Mouse (Mus musculus) midbrain, embryonic 12.5 days (tissue): ENCODE measurements at regions not wholly inside any gene's neighbourhood (a gene's known extent, or its start where the extent isn't known, plus 50 kb on each side); places are given as distances from the start of the nearest gene placed in this dataset.

Experiments
- ATAC-seq: fragments of 200-750 bp; cut with Nextera tagmentation; 2 replicates; pipeline ENCODE4 v1.8.0; 2017; ENCODE audit warnings: low read depth, moderate TSS enrichment, moderate library complexity; ENCODE audit not compliant: low FRiP score
- H3K27ac ChIP-seq: fragments of 300-500 bp; sonication (generic); replicated peaks from 2 replicates; pipeline ENCODE4 v1.5.1; 2016; ENCODE audit warnings: mild to moderate bottlenecking
- H3K27me3 ChIP-seq: fragments of 300-500 bp; sonication (generic); 2 replicates; pipeline ENCODE4 v1.6.1; 2016; ENCODE audit warnings: mild to moderate bottlenecking
- H3K36me3 ChIP-seq: fragments of 300-500 bp; sonication (generic); 2 replicates; pipeline ENCODE4 v1.6.1; 2016
- H3K4me1 ChIP-seq: fragments of 300-500 bp; sonication (generic); 2 replicates; pipeline ENCODE4 v1.6.1; 2016
- H3K4me2 ChIP-seq: fragments of 300-500 bp; sonication (generic); replicated peaks from 2 replicates; pipeline ENCODE4 v1.6.1; 2016; ENCODE audit warnings: mild to moderate bottlenecking, moderate library complexity
- H3K4me3 ChIP-seq: fragments of 300-500 bp; sonication (generic); 2 replicates; pipeline ENCODE4 v1.5.1; 2016; ENCODE audit warnings: mild to moderate bottlenecking
- H3K9ac ChIP-seq: fragments of 300-500 bp; sonication (generic); replicated peaks from 2 replicates; pipeline ENCODE4 v1.6.1; 2016; ENCODE audit warnings: mild to moderate bottlenecking, moderate library complexity
- H3K9me3 ChIP-seq: fragments of 300-500 bp; sonication (generic); 2 replicates; pipeline ENCODE4 v1.6.1; 2016; ENCODE audit warnings: mild to moderate bottlenecking
- WGBS: fragments of 180-500 bp; shearing (Covaris S2); methylation state at CpG from one replicate; pipeline ENCODE4 v1.1.7; 2016; 5-methylcytosine and 5-hydroxymethylcytosine counted together

DNA sequence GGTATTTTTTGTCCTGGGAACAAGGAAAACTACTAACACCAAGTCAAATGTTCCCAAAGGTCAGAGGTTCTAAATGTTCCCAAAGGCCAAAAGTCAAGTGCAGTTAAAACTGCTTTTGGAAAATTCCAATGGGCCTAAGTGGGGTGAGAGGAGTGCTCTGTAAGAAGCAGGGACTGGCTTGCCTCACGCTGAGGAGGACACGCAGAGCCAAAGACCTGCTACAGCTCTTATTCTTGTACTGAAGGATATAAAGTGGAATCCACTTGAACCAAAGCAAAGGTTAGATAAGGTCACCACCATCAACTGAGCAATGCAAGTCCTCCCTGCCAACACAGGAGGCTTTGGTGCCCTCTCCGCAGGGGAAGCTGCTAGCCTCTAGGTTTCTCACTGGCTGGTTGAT is 260.3 kb upstream of the Prok2 start:
- 50% methylated on average over 3 of the region's 3 CpGs for WGBS
- Histone ChIP-seq H3K4me2 (no peak overlapping the region), H3K36me3 (no peaks in the 10 kb centered on the region), H3K4me3 (no peak overlapping the region), H3K27ac (no peak overlapping the region), H3K9me3 (no peaks in the 10 kb centered on the region), H3K4me1 (peaks cover 29% of the 10 kb centered on the region), H3K27me3 (peaks cover 85% of the 10 kb centered on the region), H3K9ac (no peak overlapping the region)
- no peak for ATAC-seq

DNA sequence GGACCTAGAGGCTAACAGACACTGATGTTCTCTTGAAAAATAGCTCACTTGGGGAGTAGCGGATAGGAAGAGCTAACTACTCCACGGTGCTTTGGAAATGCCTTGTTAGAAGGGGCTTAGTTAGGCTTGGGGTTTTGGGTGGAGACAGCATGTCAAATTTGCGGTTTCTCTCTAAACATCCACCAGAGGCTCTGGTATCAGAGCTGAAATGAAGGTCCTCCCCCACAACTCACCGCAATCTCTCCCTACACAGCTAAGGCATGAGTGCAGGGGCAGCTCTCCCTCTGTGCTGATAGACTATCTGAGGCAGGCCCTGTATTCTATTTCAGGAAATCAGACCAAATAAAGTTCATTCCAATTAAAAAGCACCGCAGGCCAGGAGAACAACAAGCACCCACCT is 259.1 kb upstream of the Prok2 start:
- Histone ChIP-seq H3K27me3 (peaks cover 89% of the 10 kb centered on the region), H3K9me3 (no peaks in the 10 kb centered on the region), H3K4me3 (no peak overlapping the region), H3K4me1 (peaks cover 20% of the 10 kb centered on the region), H3K36me3 (no peaks in the 10 kb centered on the region), H3K9ac (no peak overlapping the region), H3K27ac (no peak overlapping the region), H3K4me2 (0 out of 2 replicates have a peak overlapping the region, but pooled peaks have one; percentile 4)
- ATAC-seq: no peak
- WGBS: 22% methylated on average over 5 of the region's 5 CpGs

DNA sequence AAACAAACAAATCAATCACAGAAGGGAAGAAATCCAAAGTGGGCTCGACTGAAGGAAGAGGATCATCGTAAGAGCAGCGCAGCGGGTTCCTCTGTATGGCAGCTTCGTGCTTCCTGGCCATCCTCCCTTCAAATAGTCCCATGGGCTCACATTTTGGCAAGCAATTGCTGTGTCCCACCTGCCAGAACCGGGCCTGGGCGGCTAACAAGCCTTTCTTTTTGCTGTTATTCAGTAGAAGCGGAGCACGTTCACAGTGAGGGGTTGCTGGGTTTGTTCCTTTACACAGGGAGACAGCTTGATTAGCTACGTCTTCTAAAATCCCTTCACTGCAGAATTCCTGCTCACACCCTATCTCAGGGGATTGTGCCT is 258.6 kb upstream of the Prok2 start:
- H3K9ac ChIP-seq: no peak overlapping the region
- 6% methylated on average over 10 of the region's 10 CpGs for WGBS
- ATAC-seq: no peak

DNA sequence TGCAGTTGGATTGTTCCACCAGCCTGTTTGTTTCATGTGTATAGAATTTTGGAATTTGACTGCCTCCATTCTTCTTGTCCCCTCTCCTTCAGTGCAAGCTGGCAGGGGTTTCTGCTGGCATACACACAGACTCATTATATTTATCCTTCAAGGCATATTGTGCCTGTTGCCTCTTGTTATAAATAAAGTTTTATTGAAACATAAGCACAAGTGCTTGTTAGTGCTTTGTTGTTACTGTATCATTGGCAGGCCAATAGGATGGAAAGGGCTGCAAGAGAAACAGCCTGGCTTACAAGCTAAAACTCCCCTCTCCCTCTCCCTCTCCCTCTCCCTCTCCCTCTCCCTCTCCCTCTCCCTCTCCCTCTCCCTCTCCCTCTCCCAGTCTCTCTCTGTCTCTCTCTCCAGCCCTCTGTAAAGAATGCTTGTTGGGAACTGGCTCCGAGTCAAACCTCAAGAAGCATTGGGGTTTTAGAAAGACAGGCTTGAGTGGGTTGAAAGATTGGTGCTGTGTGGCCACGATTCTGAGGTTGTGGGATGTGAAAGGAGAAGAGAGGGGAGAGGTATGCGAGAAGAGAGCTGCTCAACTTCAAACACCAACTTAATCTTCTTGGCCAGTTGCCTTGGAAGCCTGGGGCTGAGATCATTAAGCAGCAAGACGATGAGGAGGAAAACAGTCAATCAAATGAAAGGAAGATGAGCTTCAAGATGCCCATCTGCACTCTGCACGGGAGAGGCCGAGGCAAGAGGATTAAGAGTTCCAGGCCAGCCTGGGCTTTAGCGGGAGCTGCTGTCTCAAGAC is 258.1 kb upstream of the Prok2 start:
- H3K36me3 ChIP-seq: no peaks in the 10 kb centered on the region
- H3K9me3 ChIP-seq: no peaks in the 10 kb centered on the region
- peaks cover 24% of the 10 kb centered on the region for H3K4me1 ChIP-seq
- 1% methylated on average over 7 of the region's 7 CpGs for WGBS
- H3K27ac ChIP-seq: no peak overlapping the region
- ATAC-seq: no peak
- no peak overlapping the region for H3K9ac ChIP-seq
- 0 out of 2 replicates have a peak overlapping the region, but pooled peaks have one; percentile 4 for H3K4me2 ChIP-seq
- no peak overlapping the region for H3K4me3 ChIP-seq
- H3K27me3 ChIP-seq: peaks cover 86% of the 10 kb centered on the region

More for the DNA sequence above, 258.6 kb upstream of the Prok2 start:
- Histone ChIP-seq H3K36me3 (no peaks in the 10 kb centered on the region), H3K4me1 (peaks cover 20% of the 10 kb centered on the region), H3K27me3 (peaks cover 89% of the 10 kb centered on the region), H3K27ac (no peak overlapping the region), H3K4me2 (0 out of 2 replicates have a peak overlapping the region, but pooled peaks have one; percentile 4), H3K9me3 (no peaks in the 10 kb centered on the region), H3K4me3 (no peak overlapping the region)

DNA sequence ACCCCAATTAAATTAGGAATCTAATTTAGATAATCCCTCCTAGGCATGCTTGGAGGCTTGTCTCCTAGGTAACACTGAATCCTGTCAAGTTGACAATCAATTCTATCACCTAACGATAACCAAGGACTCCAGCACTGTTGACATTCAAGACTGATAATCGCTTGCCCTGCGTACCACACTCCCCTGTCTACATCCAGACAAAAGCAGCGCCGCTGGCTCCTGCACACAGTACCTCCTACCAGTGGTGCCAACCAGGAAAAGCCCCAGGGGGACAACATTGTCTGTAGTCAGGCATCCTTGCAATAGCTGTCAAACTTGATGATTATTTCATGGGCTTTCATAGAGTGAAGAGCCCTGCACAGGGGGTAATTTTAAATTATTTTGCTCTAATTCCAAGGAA is 253.4 kb upstream of the Prok2 start:
- WGBS: 20% methylated on average over 5 of the region's 5 CpGs
- H3K9ac ChIP-seq: no peak overlapping the region
- H3K27me3 ChIP-seq: peaks cover 50% of the 10 kb centered on the region
- H3K36me3 ChIP-seq: no peaks in the 10 kb centered on the region
- peaks cover 14% of the 10 kb centered on the region for H3K4me1 ChIP-seq
- no peak overlapping the region for H3K27ac ChIP-seq
- no peak overlapping the region for H3K4me2 ChIP-seq
- ATAC-seq: peak; percentile 34; the same call in 1 of the 2 replicates
- no peaks in the 10 kb centered on the region for H3K9me3 ChIP-seq
- H3K4me3 ChIP-seq: no peak overlapping the region

DNA sequence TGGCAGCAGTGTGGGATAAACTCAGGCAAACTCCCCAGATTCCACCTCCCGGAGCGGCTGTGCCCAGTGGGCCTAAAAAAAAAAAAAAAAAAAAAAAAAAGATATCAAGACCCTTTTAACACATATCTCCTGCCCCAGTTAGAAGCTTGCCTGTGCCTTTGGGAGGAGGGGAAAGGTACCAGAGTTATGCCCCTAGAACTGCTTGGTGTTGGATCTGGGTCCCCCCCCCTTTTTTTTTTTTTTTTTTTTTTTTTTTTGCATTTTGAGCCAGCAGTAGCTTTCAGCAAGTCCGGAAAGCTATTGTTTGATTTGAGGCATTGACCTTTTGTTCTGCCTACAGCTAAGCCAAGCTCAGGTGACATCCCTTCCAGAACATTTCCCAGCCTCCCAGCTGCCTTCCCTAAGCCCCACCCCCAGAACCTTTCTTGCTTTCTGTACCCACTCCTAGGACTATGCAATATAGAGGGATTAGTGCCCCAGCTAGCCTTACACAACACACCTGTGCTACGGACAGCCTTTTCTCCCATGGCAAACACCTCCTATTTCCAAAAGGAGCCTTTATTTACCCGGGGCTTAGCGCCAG is 252.1 kb upstream of the Prok2 start:
- no peaks in the 10 kb centered on the region for H3K36me3 ChIP-seq
- no peak for ATAC-seq
- no peak overlapping the region for H3K9ac ChIP-seq
- H3K27ac ChIP-seq: no peak overlapping the region
- peaks cover 11% of the 10 kb centered on the region for H3K4me1 ChIP-seq
- H3K9me3 ChIP-seq: no peaks in the 10 kb centered on the region
- H3K27me3 ChIP-seq: peaks cover 46% of the 10 kb centered on the region
- no peak overlapping the region for H3K4me2 ChIP-seq
- no peak overlapping the region for H3K4me3 ChIP-seq
- WGBS: 48% methylated on average over 6 of the region's 6 CpGs

DNA sequence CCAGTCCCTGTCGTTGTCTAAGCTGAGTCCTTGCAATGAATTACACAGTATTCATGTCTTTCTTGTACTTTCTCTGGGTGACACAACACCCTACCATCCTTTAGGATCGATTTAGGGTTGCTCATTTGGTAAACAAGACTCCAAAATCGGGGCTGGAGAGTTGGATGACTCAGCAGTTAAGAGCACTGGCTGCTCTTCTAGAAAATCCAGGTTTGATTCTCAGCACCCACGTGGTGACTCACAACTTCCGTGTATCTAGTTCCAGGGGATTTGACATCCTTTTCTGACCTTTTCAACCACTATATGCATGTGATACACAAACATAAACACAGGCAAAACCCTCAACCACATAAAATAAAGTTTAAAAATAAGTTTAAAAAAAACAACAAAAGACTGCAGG is 250.0 kb upstream of the Prok2 start:
- H3K4me1 ChIP-seq: peaks cover 13% of the 10 kb centered on the region
- 74% methylated on average over 5 of the region's 5 CpGs for WGBS
- H3K27ac ChIP-seq: no peak overlapping the region
- no peaks in the 10 kb centered on the region for H3K36me3 ChIP-seq
- no peak overlapping the region for H3K9ac ChIP-seq
- H3K27me3 ChIP-seq: peaks cover 28% of the 10 kb centered on the region
- no peaks in the 10 kb centered on the region for H3K9me3 ChIP-seq
- no peak overlapping the region for H3K4me2 ChIP-seq
- no peak overlapping the region for H3K4me3 ChIP-seq
- no peak for ATAC-seq

DNA sequence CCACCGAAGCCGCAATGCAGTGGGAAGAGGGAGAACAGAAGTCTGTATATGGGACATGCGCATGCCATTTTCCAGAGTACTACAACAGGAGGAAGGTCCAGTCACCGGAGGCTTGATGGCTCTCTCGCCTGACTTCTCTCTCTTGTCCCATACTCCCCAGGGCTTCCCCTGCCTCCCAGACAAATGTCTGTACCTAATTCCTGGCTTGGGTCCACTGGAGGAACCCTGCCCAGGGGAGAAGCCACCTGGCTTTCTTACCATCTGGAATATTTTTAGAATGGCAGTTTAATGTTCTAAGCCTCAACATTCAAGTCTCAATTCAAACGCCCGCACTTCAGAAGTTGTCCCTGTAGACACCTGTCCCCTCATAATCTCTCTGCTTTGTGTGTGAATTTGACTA is 249.3 kb upstream of the Prok2 start:
- H3K4me1 ChIP-seq: peaks cover 15% of the 10 kb centered on the region
- no peak for ATAC-seq
- no peak overlapping the region for H3K27ac ChIP-seq
- WGBS: 90% methylated on average over 7 of the region's 7 CpGs
- no peak overlapping the region for H3K4me2 ChIP-seq
- H3K36me3 ChIP-seq: no peaks in the 10 kb centered on the region
- no peak overlapping the region for H3K9ac ChIP-seq
- no peak overlapping the region for H3K4me3 ChIP-seq
- peaks cover 22% of the 10 kb centered on the region for H3K27me3 ChIP-seq
- no peaks in the 10 kb centered on the region for H3K9me3 ChIP-seq

DNA sequence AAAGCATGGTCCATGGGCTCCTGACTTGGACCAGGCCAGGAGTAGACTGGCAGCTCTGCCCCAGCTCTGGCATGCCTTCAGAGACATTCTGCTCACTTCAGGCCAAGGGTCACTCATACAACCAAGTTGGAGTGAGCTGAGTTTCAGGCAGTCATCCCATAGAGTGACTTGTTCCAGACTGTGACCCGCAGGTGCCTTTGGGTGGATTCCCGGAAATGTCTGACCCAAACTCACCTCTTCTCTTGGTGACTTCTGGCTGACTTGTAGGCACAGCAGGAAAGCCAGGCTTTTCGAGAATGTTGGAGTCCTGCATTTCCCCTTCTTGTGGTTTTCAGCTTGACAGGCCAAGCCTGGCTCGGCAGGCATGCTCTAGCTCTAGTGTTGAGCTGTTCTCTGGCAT is 248.3 kb upstream of the Prok2 start:
- no peak overlapping the region for H3K27ac ChIP-seq
- H3K4me1 ChIP-seq: peaks cover 13% of the 10 kb centered on the region
- WGBS: 86% methylated on average over 4 of the region's 4 CpGs
- no peak overlapping the region for H3K9ac ChIP-seq
- H3K36me3 ChIP-seq: no peaks in the 10 kb centered on the region
- peaks cover 18% of the 10 kb centered on the region; the same call in 1 of the 2 replicates for H3K27me3 ChIP-seq
- ATAC-seq: no peak
- no peak overlapping the region for H3K4me2 ChIP-seq
- H3K9me3 ChIP-seq: no peaks in the 10 kb centered on the region
- no peak overlapping the region for H3K4me3 ChIP-seq

DNA sequence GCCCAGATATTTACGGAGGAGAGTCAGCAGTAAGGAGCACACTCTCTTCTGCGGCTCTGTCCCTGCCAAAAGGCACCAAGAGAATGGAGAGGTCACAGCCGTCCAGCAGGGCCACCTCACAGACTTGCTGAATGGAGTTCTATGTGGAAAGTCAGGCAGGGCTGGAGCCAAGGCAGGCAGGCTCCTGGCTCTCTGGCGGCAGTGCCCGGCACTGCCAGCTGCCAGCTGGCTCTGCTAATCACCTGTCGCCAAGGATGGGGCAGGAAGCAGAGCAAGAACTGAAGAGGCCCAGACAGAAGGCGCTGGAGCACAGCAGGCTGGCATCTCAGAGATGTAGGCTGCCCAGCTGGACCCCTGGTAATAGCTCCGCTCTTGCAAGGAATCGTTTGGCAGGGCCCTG is 245.2 kb upstream of the Prok2 start:
- Histone ChIP-seq H3K36me3 (no peaks in the 10 kb centered on the region), H3K4me3 (no peak overlapping the region), H3K4me1 (peaks cover 5% of the 10 kb centered on the region; the same call in 1 of the 2 replicates), H3K4me2 (no peak overlapping the region), H3K27ac (no peak overlapping the region), H3K9ac (no peak overlapping the region), H3K27me3 (peaks cover 14% of the 10 kb centered on the region; the same call in 1 of the 2 replicates), H3K9me3 (no peaks in the 10 kb centered on the region)
- ATAC-seq: no peak
- 46% methylated on average over 9 of the region's 9 CpGs for WGBS

DNA sequence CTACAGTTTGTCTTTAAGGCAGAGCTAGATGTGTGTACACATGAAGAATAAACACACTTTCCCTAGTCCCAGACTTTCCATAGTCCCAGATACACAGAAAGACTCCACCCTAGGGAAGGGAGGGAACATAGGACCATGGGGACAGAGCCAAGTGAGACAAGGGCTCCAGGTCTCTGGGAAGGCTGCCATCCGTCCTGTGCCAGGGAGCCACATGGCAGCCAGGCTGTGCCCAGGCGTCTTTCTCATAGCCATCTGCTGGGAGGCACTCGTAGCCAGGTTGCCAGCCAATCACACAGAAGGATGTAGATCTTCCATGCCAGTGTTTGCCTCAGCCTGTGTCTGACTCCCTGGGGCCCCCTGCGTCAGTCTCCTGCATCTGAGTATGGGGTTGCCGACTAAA is 242.7 kb upstream of the Prok2 start:
- Histone ChIP-seq H3K9ac (no peak overlapping the region), H3K27me3 (0 out of 2 replicates have a peak, but pooled peaks cover 10% of the 10 kb centered on the region), H3K4me2 (no peak overlapping the region), H3K27ac (no peak overlapping the region), H3K9me3 (peaks cover 4% of the 10 kb centered on the region; the same call in 1 of the 2 replicates), H3K36me3 (no peaks in the 10 kb centered on the region), H3K4me1 (peaks cover 11% of the 10 kb centered on the region), H3K4me3 (no peak overlapping the region)
- no peak for ATAC-seq
- 71% methylated on average over 5 of the region's 5 CpGs for whole genome bisulfite sequencing

DNA sequence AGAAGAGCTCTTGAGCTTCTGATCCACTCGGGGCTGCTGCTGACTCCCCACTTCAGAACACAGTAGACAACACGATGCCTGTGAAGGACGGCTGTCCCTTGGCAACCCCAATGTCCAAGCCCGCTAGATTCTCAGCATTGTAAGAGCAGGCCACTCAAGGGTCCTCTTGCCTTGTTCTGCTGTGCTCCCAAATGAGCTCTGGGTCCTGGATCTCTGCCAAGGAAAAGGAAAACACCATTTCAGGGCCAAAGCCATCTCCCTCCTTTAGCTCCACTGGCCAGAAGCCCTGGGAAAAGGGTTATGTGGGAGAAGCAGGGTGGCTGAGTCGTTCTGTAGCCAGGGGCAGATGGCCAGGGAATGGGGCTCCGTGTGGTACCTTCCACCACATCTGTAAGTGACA is 241.3 kb upstream of the Prok2 start:
- WGBS: 87% methylated on average over 6 of the region's 6 CpGs
- 0 out of 2 replicates have a peak, but pooled peaks cover 4% of the 10 kb centered on the region for H3K27me3 ChIP-seq
- peaks cover 4% of the 10 kb centered on the region; the same call in 1 of the 2 replicates for H3K9me3 ChIP-seq
- peaks cover 11% of the 10 kb centered on the region for H3K4me1 ChIP-seq
- H3K36me3 ChIP-seq: no peaks in the 10 kb centered on the region
- H3K4me2 ChIP-seq: no peak overlapping the region
- no peak overlapping the region for H3K9ac ChIP-seq
- ATAC-seq: no peak
- no peak overlapping the region for H3K4me3 ChIP-seq
- H3K27ac ChIP-seq: no peak overlapping the region
